Mouse (Mus musculus): Measurements from ENCODE around the gene Zmym2. TPM values are rescaled to one million over a fixed set of nuclear protein-coding genes. Genes with fewer than 3 reads are reported as not detected.

Gene Zmym2
- 100 to 1,000 TPM; 135 to 144 TPM for total RNA-seq (2023)

GRCm38 (mm10) chr14:56886594-56887513 lies at the start of gene Zmym2:
TSS of gene Zmym2 (plus strand) at chr14:56886653.

Other genes with a start within 250 kb of the Zmym2 start
- gene Mphosph8, start 218.4 kb upstream of the Zmym2 start, total RNA-seq (2023) = 10 to 100 TPM; 45.7 to 53.3 TPM
- 10 to 100 TPM; 69.7 to 89.4 TPM for gene Pspc1, start 108.3 kb upstream of the Zmym2 start, total RNA-seq (2023)
- 10 to 100 TPM; 83.9 to 85.3 TPM for gene Zmym5, start 74.9 kb upstream of the Zmym2 start, total RNA-seq (2023)
- gene Gja3, start 171.4 kb downstream of the Zmym2 start, total RNA-seq (2023) = not detected
- gene Gjb2, start 218.0 kb downstream of the Zmym2 start, total RNA-seq (2023) = not detected
- not detected for gene Gm4491, start 229.2 kb downstream of the Zmym2 start, total RNA-seq (2023)
- gene Gjb6, start 247.0 kb downstream of the Zmym2 start, total RNA-seq (2023) = not detected